Mouse (Mus musculus) liver, postnatal 0 days (tissue): ENCODE data around the gene Cyp2d22. TPM values are rescaled to one million over a fixed set of nuclear protein-coding genes. Genes with fewer than 3 reads are reported as not detected.
"Not testable (repeated sequence)": the region's sequence is repeated elsewhere in the genome, so short reads cannot be mapped to it uniquely, and the experiment has no call there.

Source experiments
- ATAC-seq: fragments of 200-750 bp; cut with Nextera tagmentation; 2 replicates; pipeline ENCODE4 v1.8.0; 2017; ENCODE audit warnings: mild to moderate bottlenecking, moderate library complexity
- DNase-seq: peaks from one replicate; pipeline ENCODE4 v3.0.0-alpha.2; 2016
- H3K27ac ChIP-seq: fragments of 300-500 bp; sonication (generic); 2 replicates; pipeline ENCODE4 v1.5.1; 2014; ENCODE audit warnings: antibody characterized with exemption, moderate library complexity, mild to moderate bottlenecking, low read depth
- H3K27me3 ChIP-seq: fragments of 300-500 bp; sonication (generic); 2 replicates; pipeline ENCODE4 v1.6.1; 2014; ENCODE audit warnings: low read length, control low read depth, mixed read lengths; ENCODE audit not compliant: insufficient read depth
- H3K36me3 ChIP-seq: fragments of 300-500 bp; sonication (generic); replicated peaks from 2 replicates; pipeline ENCODE4 v1.6.1; 2014; ENCODE audit warnings: mild to moderate bottlenecking, control low read depth, low read length, moderate library complexity, mixed read lengths; ENCODE audit not compliant: insufficient read depth
- H3K4me1 ChIP-seq: fragments of 300-500 bp; sonication (generic); 2 replicates; pipeline ENCODE4 v1.6.1; 2014; ENCODE audit warnings: antibody characterized with exemption, mild to moderate bottlenecking, control low read depth; ENCODE audit not compliant: insufficient read depth
- H3K4me2 ChIP-seq: fragments of 300-500 bp; sonication (generic); 2 replicates; pipeline ENCODE4 v1.6.1; 2014; ENCODE audit warnings: low read depth, mild to moderate bottlenecking, low read length, moderate library complexity, mixed read lengths
- H3K4me3 ChIP-seq: fragments of 300-500 bp; sonication (generic); 2 replicates; pipeline ENCODE4 v1.5.1; 2014; ENCODE audit warnings: low read depth, low read length
- H3K9ac ChIP-seq: fragments of 300-500 bp; sonication (generic); replicated peaks from 2 replicates; pipeline ENCODE4 v1.6.1; 2014; ENCODE audit warnings: mild to moderate bottlenecking, moderate library complexity
- H3K9me3 ChIP-seq: fragments of 300-500 bp; sonication (generic); 2 replicates; pipeline ENCODE4 v1.6.1; 2016; ENCODE audit warnings: mild to moderate bottlenecking, control low read depth, low read length, mixed read lengths
- CTCF ChIP-seq: sonication (generic); IDR thresholded peaks from 2 replicates; pipeline ENCODE4 v1.5.1; 2016; ENCODE audit warnings: antibody characterized with exemption, low read depth
- EP300 ChIP-seq: IDR thresholded peaks from 2 replicates; pipeline ENCODE4 v1.6.1; 2016; ENCODE audit warnings: antibody characterized with exemption, low read depth, mild to moderate bottlenecking
- WGBS: fragments of 180-500 bp; shearing (Covaris S2); extraction: QIAGEN DNeasy Blood & Tissue Kit; methylation state at CpG from one replicate; pipeline ENCODE4 v1.1.7; 2014; ENCODE audit not compliant: insufficient replicate concordance; 5-methylcytosine and 5-hydroxymethylcytosine counted together
- polyA plus RNA-seq: library from polyadenylated mRNA; unstranded; fragments of >200 nt; fragmentation: Nextera tagmentation; extraction: Ambion mirVana; gene quantifications from 2 replicates; pipeline ENCODE4 v1.2.1, GENCODE M21; 2015

Cyp2d22 gene
- polyA plus RNA-seq, 1 experiment from 2014 or later = 44.9 TPM

GRCm38 (mm10) chr15:82372991-82373390 lies 7.1 kb downstream of the Cyp2d22 start:
- no peaks in the 10 kb centered on the region for H3K27me3 ChIP-seq
- ATAC-seq (no peak), DNase-seq (no peak)
- TF ChIP-seq CTCF (no peak), EP300 (no peak)
- peaks cover 9% of the 10 kb centered on the region; the same call in 1 of the 2 replicates for H3K36me3 ChIP-seq
- H3K27ac ChIP-seq = no peak overlapping the region
- H3K4me3 ChIP-seq = no peak overlapping the region
- no peak overlapping the region for H3K4me2 ChIP-seq
- no peak overlapping the region for H3K9ac ChIP-seq
- H3K4me1 ChIP-seq = 0 out of 2 replicates have a peak, but pooled peaks cover 7% of the 10 kb centered on the region
- 85% methylated on average over 5 of the region's 5 CpGs for WGBS
- H3K9me3 ChIP-seq = no peaks in the 10 kb centered on the region

- Histone ChIP-seq H3K27ac (no peak overlapping the region), H3K36me3 (peaks cover 9% of the 10 kb centered on the region; the same call in 1 of the 2 replicates), H3K9ac (no peak overlapping the region), H3K4me1 (0 out of 2 replicates have a peak, but pooled peaks cover 4% of the 10 kb centered on the region), H3K9me3 (no peaks in the 10 kb centered on the region), H3K4me2 (no peak overlapping the region), H3K27me3 (no peaks in the 10 kb centered on the region), H3K4me3 (no peak overlapping the region)
- DNase-seq (no peak), ATAC-seq (no peak)
- 83% methylated on average over 6 of the region's 6 CpGs for WGBS
- TF ChIP-seq CTCF (no peak), EP300 (no peak)
Measured at GRCm38 (mm10) chr15:82372446-82372845, 7.6 kb downstream of the Cyp2d22 start.

GRCm38 (mm10) chr15:82368851-82369250 lies 11.2 kb downstream of the Cyp2d22 start:
- H3K27ac ChIP-seq = 0 out of 2 replicates have a peak overlapping the region, but pooled peaks have one; percentile 34
- H3K36me3 ChIP-seq = peaks cover 4% of the 10 kb centered on the region; the same call in 1 of the 2 replicates
- no peaks in the 10 kb centered on the region for H3K9me3 ChIP-seq
- no peaks in the 10 kb centered on the region for H3K27me3 ChIP-seq
- H3K4me1 ChIP-seq = no peaks in the 10 kb centered on the region
- no peak overlapping the region for H3K9ac ChIP-seq
- TF ChIP-seq CTCF (no peak), EP300 (no peak)
- peak; percentile 51; the same call in 1 of the 2 replicates for ATAC-seq
- H3K4me2 ChIP-seq = no peak overlapping the region
- WGBS = 58% methylated on average over 1 of the region's 1 CpGs
- no peak for DNase-seq
- no peak overlapping the region for H3K4me3 ChIP-seq

GRCm38 (mm10) chr15:82368146-82368545 lies 11.9 kb downstream of the Cyp2d22 start:
- no peaks in the 10 kb centered on the region for H3K36me3 ChIP-seq
- no peaks in the 10 kb centered on the region for H3K4me1 ChIP-seq
- ATAC-seq (no peak), DNase-seq (no peak)
- H3K27ac ChIP-seq = peak overlapping the region; percentile 57; the same call in 1 of the 2 replicates
- no peak overlapping the region for H3K4me2 ChIP-seq
- H3K27me3 ChIP-seq = no peaks in the 10 kb centered on the region
- 80% methylated on average over 4 of the region's 4 CpGs for WGBS
- H3K4me3 ChIP-seq = no peak overlapping the region
- no peaks in the 10 kb centered on the region for H3K9me3 ChIP-seq
- no peak overlapping the region for H3K9ac ChIP-seq
- TF ChIP-seq CTCF (no peak), EP300 (no peak)

- not testable (repeated sequence) for H3K9ac ChIP-seq, DNase-seq, ATAC-seq, H3K36me3 ChIP-seq, H3K9me3 ChIP-seq, H3K27me3 ChIP-seq, H3K4me3 ChIP-seq
- Histone ChIP-seq H3K27ac (peak overlapping the region; percentile 72), H3K4me1 (peaks cover 15% of the 10 kb centered on the region), H3K4me2 (peak overlapping the region; percentile 48; the same call in 1 of the 2 replicates)
- 3% methylated on average over 3 of the region's 9 CpGs for WGBS
Measured at GRCm38 (mm10) chr15:82364561-82364960, 15.5 kb downstream of the Cyp2d22 start.

GRCm38 (mm10) chr15:82363801-82364200 lies 16.3 kb downstream of the Cyp2d22 start:
- not testable (repeated sequence) for H3K9me3 ChIP-seq, H3K27me3 ChIP-seq, H3K27ac ChIP-seq, ATAC-seq, H3K9ac ChIP-seq, H3K4me3 ChIP-seq, H3K36me3 ChIP-seq, H3K4me2 ChIP-seq, DNase-seq
- 33% methylated on average over 5 of the region's 12 CpGs for WGBS
- peaks cover 18% of the 10 kb centered on the region for H3K4me1 ChIP-seq

- H3K4me1 ChIP-seq = peaks cover 25% of the 10 kb centered on the region
- WGBS = 66% methylated on average over 4 of the region's 4 CpGs
- DNase-seq = no peak
Measured at GRCm38 (mm10) chr15:82362234-82362633, 17.8 kb downstream of the Cyp2d22 start.

More at GRCm38 (mm10) chr15:82362234-82362633, 17.8 kb downstream of the Cyp2d22 start:
- H3K9me3 ChIP-seq = no peaks in the 10 kb centered on the region
- no peak overlapping the region for H3K4me2 ChIP-seq
- peak; percentile 52; the same call in 1 of the 2 replicates for TF ChIP-seq EP300
- no peak for TF ChIP-seq CTCF
- H3K27ac ChIP-seq = peak overlapping the region; percentile 95
- H3K27me3 ChIP-seq = no peaks in the 10 kb centered on the region
- H3K36me3 ChIP-seq = no peaks in the 10 kb centered on the region
- H3K9ac ChIP-seq = no peak overlapping the region
- ATAC-seq = no peak
- H3K4me3 ChIP-seq = no peak overlapping the region
